Mouse (Mus musculus) retina, postnatal 7 days (tissue): Measurements from ENCODE around the gene a.

ENCODE experiments used
- DNase-seq: peaks from one replicate; pipeline ENCODE4 v3.0.0-alpha.2; 2012; ENCODE audit warnings: low read depth, low spot score

Gene a

GRCm38 (mm10) chr2:155098720-155099380 is 307.6 kb downstream of the a start:
- DNase-seq, result no peak

GRCm38 (mm10) chr2:155099421-155099820 is 308.2 kb downstream of the a start:
- no peak for DNase-seq

- no peak for DNase-seq
These were observed 309.0 kb downstream of the a start for GRCm38 (mm10) chr2:155099994-155100795.
